Mouse (Mus musculus) monocyte, adult 5-6 weeks (primary cell): ENCODE measurements at regions not wholly inside any gene's neighbourhood (a gene's known extent, or its start where the extent isn't known, plus 50 kb on each side); places are given as distances from the start of the nearest gene placed in this dataset.

Experiments
- ATAC-seq: fragments of 153-309, 156-312 bp; replicated peaks from 2 replicates; pipeline ENCODE4 v1.8.0; 2017; ENCODE audit warnings: mild to moderate bottlenecking; ENCODE audit not compliant: low TSS enrichment, insufficient number of reproducible peaks, severe bottlenecking, poor library complexity, low FRiP score

GRCm38 (mm10) chr17:70942478-70942877 is 60.0 kb upstream of the Myom1 start:
- no peak for ATAC-seq

- no peak for ATAC-seq
These were observed 68.2 kb upstream of the Myom1 start for GRCm38 (mm10) chr17:70934258-70934657.

- no peak for ATAC-seq
These were observed 69.0 kb upstream of the Myom1 start for GRCm38 (mm10) chr17:70933122-70934050.

GRCm38 (mm10) chr17:70932565-70932964 is 69.9 kb upstream of the Myom1 start:
- no peak for ATAC-seq

- no peak for ATAC-seq
These were observed 71.8 kb upstream of the Myom1 start for GRCm38 (mm10) chr17:70930600-70930999.

GRCm38 (mm10) chr17:70929582-70929981 is 72.9 kb upstream of the Myom1 start:
- no peak for ATAC-seq

GRCm38 (mm10) chr17:70924565-70925220 is 71.3 kb upstream of the Tgif1 start:
- ATAC-seq, result peak; percentile 98

GRCm38 (mm10) chr17:70921681-70922080 is 68.3 kb upstream of the Tgif1 start:
- no peak for ATAC-seq

- no peak for ATAC-seq
These were observed 66.8 kb upstream of the Tgif1 start for GRCm38 (mm10) chr17:70920181-70920580.

GRCm38 (mm10) chr17:70917183-70917935 is 64.0 kb upstream of the Tgif1 start:
- no peak for ATAC-seq

- no peak for ATAC-seq
These were observed 62.9 kb upstream of the Tgif1 start for GRCm38 (mm10) chr17:70916089-70916750.

- ATAC-seq, result no peak
These were observed 62.1 kb upstream of the Tgif1 start for GRCm38 (mm10) chr17:70915445-70915844.

GRCm38 (mm10) chr17:70910238-70910637 is 56.9 kb upstream of the Tgif1 start:
- ATAC-seq, result no peak

GRCm38 (mm10) chr17:70909573-70909972 is 56.2 kb upstream of the Tgif1 start:
- no peak for ATAC-seq

GRCm38 (mm10) chr17:70908328-70908727 is 55.0 kb upstream of the Tgif1 start:
- ATAC-seq, result no peak
